Mouse (Mus musculus): ENCODE results near the gene 2900011O08Rik.

DNA sequence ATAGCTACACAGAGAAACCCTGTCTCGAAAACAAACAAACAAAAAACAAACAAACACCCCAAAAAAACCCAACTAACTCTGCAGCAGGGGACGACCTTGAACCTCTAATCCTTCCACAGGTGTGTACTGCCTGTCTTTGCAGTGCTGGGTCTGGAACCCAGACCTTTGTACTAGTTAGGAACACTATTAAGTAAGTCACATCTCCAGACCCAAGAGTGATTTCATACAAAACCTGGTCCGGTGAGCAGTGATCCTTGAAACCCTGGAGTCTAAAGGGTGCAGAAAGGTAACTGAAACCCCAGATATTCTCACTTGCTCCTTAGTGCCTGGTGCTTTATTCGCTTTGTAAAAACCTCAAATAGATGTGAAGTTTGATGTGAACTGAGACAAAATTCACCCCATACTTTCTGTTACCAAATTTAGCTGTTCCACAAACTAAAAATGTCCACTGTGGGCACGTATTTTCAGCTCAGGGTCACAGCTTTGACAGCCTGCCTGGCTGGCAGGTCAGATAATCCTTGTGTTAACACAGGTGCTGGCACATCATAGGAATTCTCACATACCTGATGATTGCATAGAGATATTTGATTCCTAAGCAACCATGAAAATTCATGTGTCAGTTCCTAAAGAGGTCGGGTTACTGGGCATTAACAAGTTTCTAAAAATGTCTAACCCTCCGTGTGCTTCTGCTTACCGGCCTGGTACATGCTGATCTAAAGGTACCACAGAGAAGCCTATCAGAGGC, 17.2 kb downstream of the 2900011O08Rik start:
- TF ChIP-seq POLR2A (IDR thresholded peaks at IDR 0.05; ENCODE audit: borderline replicate concordance, control insufficient read depth, low read depth, low read length) (no peak), CTCF (IDR thresholded peaks at IDR 0.05; ENCODE audit: control insufficient read depth, insufficient read depth, low read length) (no peak)
